Mouse (Mus musculus) left cerebral cortex, adult 9 months (tissue): Measurements from ENCODE around the gene Cd81.
A peak's percentile ranks its signal among the peaks of the same experiment; 100 is the strongest.

ENCODE experiments used
- DNase-seq, 2 experiments: peaks; one replicate each; pipeline ENCODE4 v3.0.0; 2022; ENCODE audit warnings: low spot score in 2 of 2

Cd81 gene

GRCm38 (mm10) chr7:143049841-143050816 lies 2.4 kb upstream of the Cd81 start:
- DNase-seq: no peak

GRCm38 (mm10) chr7:143051316-143051715 lies 1.2 kb upstream of the Cd81 start:
- DNase-seq: no peak

- peak in 1 of 2 experiments; percentile 56 for DNase-seq
Observed at GRCm38 (mm10) chr7:143053008-143053899, 715 bp downstream of the Cd81 start.

GRCm38 (mm10) chr7:143053961-143054611 lies 1.5 kb downstream of the Cd81 start:
- DNase-seq: no peak

- no peak for DNase-seq
Observed at GRCm38 (mm10) chr7:143054612-143054965, 2.0 kb downstream of the Cd81 start.

- DNase-seq: no peak
Observed at GRCm38 (mm10) chr7:143055001-143055400, 2.5 kb downstream of the Cd81 start.

- no peak for DNase-seq
Observed at GRCm38 (mm10) chr7:143055499-143056186, 3.1 kb downstream of the Cd81 start.

GRCm38 (mm10) chr7:143057023-143057422 lies 4.5 kb downstream of the Cd81 start:
- no peak for DNase-seq

- DNase-seq: no peak
Observed at GRCm38 (mm10) chr7:143057667-143058220, 5.2 kb downstream of the Cd81 start.

- no peak for DNase-seq
Observed at GRCm38 (mm10) chr7:143058221-143058697, 5.7 kb downstream of the Cd81 start.

- DNase-seq: peak in 1 of 2 experiments; percentile 61
Observed at GRCm38 (mm10) chr7:143059202-143059870, 6.8 kb downstream of the Cd81 start.

- no peak for DNase-seq
Observed at GRCm38 (mm10) chr7:143062704-143063103, 10.2 kb downstream of the Cd81 start.

- DNase-seq: no peak
Observed at GRCm38 (mm10) chr7:143064226-143064625, 11.7 kb downstream of the Cd81 start.

- DNase-seq: no peak
Observed at GRCm38 (mm10) chr7:143065692-143066091, 13.2 kb downstream of the Cd81 start.

- DNase-seq: no peak
Observed at GRCm38 (mm10) chr7:143067469-143067868, 14.9 kb downstream of the Cd81 start.

- DNase-seq: no peak
Observed at GRCm38 (mm10) chr7:143067897-143068296, 15.4 kb downstream of the Cd81 start.

GRCm38 (mm10) chr7:143068316-143068881 lies 15.9 kb downstream of the Cd81 start:
- DNase-seq: peak in 1 of 2 experiments; percentile 57

- peak; percentile 99 for DNase-seq
Observed at GRCm38 (mm10) chr7:143068882-143069591, 16.5 kb downstream of the Cd81 start, which contains the start of gene Tssc4. Gene Tssc4, plus strand, starts transcription at chr7:143069249.

GRCm38 (mm10) chr7:143069751-143070400 lies 17.3 kb downstream of the Cd81 start:
- DNase-seq: no peak
